Mouse (Mus musculus) pancreas, adult 10 weeks (tissue): ENCODE data around the gene Zscan22. TPM values are rescaled to one million over a fixed set of nuclear protein-coding genes. Genes with fewer than 3 reads are reported as not detected.

Experiments used
- polyA plus RNA-seq: library from polyadenylated mRNA; stranded (reverse); fragments of 350-450 nt; fragmentation: Illumina TruSeq; extraction: RNeasy Lipid Tissue Mini Kit (QIAGEN cat#74804); gene quantifications from one replicate; pipeline ENCODE4 v1.2.3, GENCODE M21; 2015; ENCODE audit warnings: low read depth, low replicate concordance; ENCODE audit not compliant: insufficient read depth

Zscan22 gene
- polyA plus RNA-seq, result 2.7 TPM

DNA sequence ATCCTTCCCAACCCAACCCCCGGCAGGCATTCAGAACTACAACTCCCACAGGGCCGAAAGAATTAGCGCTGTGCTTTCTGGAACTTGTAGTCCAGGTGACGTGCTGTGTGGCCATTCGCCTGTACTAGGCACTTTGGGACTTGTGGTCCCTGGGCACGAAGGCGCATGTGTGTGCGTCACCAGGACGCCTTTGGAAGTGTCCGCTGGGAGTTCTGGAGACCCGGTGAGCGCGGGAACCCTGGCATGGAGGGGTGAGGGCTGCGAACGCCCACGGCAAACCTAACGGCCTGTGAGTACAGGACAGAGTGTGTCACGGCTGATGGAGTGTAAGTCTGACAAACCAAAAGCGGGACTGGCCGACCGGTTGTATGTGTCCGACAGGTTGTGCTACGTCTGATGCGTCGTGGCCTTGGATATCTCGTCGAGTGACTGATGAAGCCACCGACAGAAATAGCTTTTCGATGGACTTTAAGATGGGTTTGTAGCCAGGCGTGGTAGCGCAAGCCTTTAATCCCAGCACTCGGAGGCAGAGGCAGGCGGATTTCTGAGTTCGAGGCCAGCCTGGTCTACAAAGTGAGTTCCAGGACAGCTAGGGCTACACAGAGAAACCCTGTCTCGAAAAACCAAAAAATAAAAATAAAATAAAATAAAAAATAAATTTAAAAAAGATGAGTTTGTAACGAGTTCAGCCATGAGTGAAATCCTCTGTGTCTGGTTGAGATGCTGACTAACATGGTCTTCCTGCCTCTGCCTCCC lies at the start of gene Zscan22:
Gene Zscan22 (plus strand): TSS at position 161 of the 756 bp plus-strand sequence.

DNA sequence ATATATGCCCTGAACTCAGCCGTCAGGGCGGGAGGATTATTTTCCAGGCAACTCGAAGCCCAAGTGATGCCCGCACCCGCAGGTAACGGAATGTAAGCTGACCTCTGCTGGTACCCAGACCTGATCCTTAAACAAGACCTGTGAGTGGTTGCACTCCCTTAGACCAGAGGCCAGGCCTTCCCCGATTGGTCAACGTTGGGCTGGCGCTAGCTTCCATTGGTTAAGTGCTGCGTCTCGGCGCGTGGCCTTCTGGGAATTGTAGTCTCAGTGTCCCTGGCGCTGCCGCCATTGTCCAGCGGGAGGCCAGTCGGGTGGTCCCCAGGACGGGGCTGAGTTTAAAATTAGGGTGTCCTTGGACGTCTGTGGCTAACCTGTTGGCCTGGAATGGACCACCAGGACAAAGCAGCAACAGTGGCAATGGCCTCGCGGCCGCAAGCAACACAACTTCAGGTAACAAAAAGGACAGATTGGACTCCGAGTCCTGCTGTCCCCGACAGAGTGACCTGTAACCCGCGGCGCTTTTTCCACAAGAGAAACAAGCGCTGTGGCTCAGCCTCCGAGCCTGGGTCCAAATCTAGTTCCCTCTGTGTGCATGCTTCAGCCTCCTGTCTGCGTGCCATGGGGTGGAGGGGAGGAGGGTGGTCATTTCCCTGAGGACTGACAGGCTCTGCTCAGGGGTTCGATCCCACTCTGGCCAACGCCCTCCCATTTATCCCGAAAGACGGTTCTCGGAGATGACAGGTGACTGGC lies 16.5 kb upstream of the Zscan22 start, which contains the start of gene Zfp128:
Gene Zfp128 (plus strand): TSS at position 267 of the 750 bp plus-strand sequence.

GRCm38 (mm10) chr7:12921705-12922465 lies 24.3 kb downstream of the Zscan22 start, which contains the start of gene Rps5:
TSS of gene Rps5 (plus strand) at chr7:12922290.

DNA sequence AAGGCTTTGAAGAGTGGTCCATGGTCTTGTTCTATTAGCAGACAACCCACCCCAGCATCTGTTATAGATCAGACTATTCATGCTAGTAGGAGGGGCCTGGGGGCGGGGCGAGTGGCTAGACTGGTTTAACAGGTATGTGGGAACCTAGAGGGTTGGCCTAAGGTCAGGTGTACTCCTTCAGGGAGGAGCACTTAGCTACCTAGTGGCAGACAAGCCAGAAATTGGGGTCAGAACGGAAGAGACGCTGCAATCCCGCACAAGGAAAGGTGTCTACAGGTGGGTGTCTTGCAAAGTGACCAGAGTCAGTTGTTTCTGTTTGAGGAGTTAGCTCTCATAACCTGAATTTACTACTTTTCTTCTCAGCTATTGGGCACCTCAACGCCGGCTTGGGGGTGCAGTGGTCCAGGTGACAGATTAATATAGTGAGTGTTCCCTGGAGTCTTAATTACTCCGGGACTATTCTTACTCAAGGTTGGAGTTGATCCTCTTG lies 29.6 kb downstream of the Zscan22 start, which contains the start of gene Rnf225:
Gene Rnf225 (plus strand): TSS at position 226 of the 490 bp plus-strand sequence.

Other genes starting within 250 kb of the Zscan22 start
- not detected for gene Vmn2r55, start 212.8 kb upstream of the Zscan22 start, polyA plus RNA-seq
- not detected for gene Vmn2r56, start 162.8 kb upstream of the Zscan22 start, polyA plus RNA-seq
- gene Zscan18, start 94.2 kb upstream of the Zscan22 start, polyA plus RNA-seq, result 0.89 TPM
- 2.6 TPM for gene Zfp329, start 79.0 kb upstream of the Zscan22 start, polyA plus RNA-seq
- 5.3 TPM for gene Zfp110, start 63.1 kb upstream of the Zscan22 start, polyA plus RNA-seq
- 0.76 TPM for gene Zfp128, start 16.6 kb upstream of the Zscan22 start, polyA plus RNA-seq
- gene Rps5, start 24.5 kb downstream of the Zscan22 start, polyA plus RNA-seq, result 479 TPM
- gene Rnf225, start 29.6 kb downstream of the Zscan22 start, polyA plus RNA-seq, result 0.24 TPM
- gene Zfp324, start 68.0 kb downstream of the Zscan22 start, polyA plus RNA-seq, result 1.9 TPM
- gene Zfp446, start 80.0 kb downstream of the Zscan22 start, polyA plus RNA-seq, result 3.7 TPM
- not detected for gene Slc27a5, start 100.4 kb downstream of the Zscan22 start, polyA plus RNA-seq
- 77.9 TPM for gene Trim28, start 101.3 kb downstream of the Zscan22 start, polyA plus RNA-seq
- 2.9 TPM for gene Zbtb45, start 112.2 kb downstream of the Zscan22 start, polyA plus RNA-seq
- gene Chmp2a, start 137.0 kb downstream of the Zscan22 start, polyA plus RNA-seq, result 58.7 TPM
- gene Ube2m, start 140.5 kb downstream of the Zscan22 start, polyA plus RNA-seq, result 35.3 TPM
- gene Mzf1, start 156.9 kb downstream of the Zscan22 start, polyA plus RNA-seq, result 0.46 TPM
- not detected for gene Vmn1r85, start 197.4 kb downstream of the Zscan22 start, polyA plus RNA-seq
- gene Vmn1r86, start 222.1 kb downstream of the Zscan22 start, polyA plus RNA-seq, result not detected
- gene Vmn1r87, start 242.3 kb downstream of the Zscan22 start, polyA plus RNA-seq, result not detected